Mouse (Mus musculus): ENCODE measurements around the gene L3mbtl3.

GRCm38 (mm10) chr10:26376546-26377331 lies 968 bp upstream of the L3mbtl3 start:
- TF ChIP-seq CTCF (IDR thresholded peaks at IDR 0.05; ENCODE audit: low read depth) (no peak), EP300 (IDR thresholded peaks at IDR 0.05; ENCODE audit: low read depth) (no peak)
